Mouse (Mus musculus) limb, embryonic 12.5 days (tissue): Measurements from ENCODE around the gene Slc22a20. TPM values are rescaled to one million over a fixed set of nuclear protein-coding genes. Genes with fewer than 3 reads are reported as not detected.
A peak's percentile ranks its signal among the peaks of the same experiment; 100 is the strongest.

Experiments
- ATAC-seq: fragments of 200-750 bp; cut with Nextera tagmentation; 2 replicates; pipeline ENCODE4 v1.8.0; 2017; ENCODE audit warnings: low read depth, moderate TSS enrichment; ENCODE audit not compliant: insufficient number of reproducible peaks, insufficient read depth, low FRiP score, low TSS enrichment
- H3K27ac ChIP-seq: fragments of 300-500 bp; sonication (generic); 2 replicates; pipeline ENCODE4 v1.5.1; 2016; ENCODE audit warnings: mild to moderate bottlenecking, moderate library complexity
- H3K27me3 ChIP-seq: fragments of 300-500 bp; sonication (generic); 2 replicates; pipeline ENCODE4 v1.6.1; 2016; ENCODE audit warnings: mild to moderate bottlenecking, moderate library complexity
- H3K36me3 ChIP-seq: fragments of 300-500 bp; sonication (generic); 2 replicates; pipeline ENCODE4 v1.6.1; 2016; ENCODE audit warnings: mild to moderate bottlenecking, moderate library complexity
- H3K4me1 ChIP-seq: fragments of 300-500 bp; sonication (generic); replicated peaks from 2 replicates; pipeline ENCODE4 v1.6.1; 2016
- H3K4me2 ChIP-seq: fragments of 300-500 bp; sonication (generic); 2 replicates; pipeline ENCODE4 v1.6.1; 2016; ENCODE audit warnings: mild to moderate bottlenecking, moderate library complexity
- H3K4me3 ChIP-seq: fragments of 300-500 bp; sonication (generic); replicated peaks from 2 replicates; pipeline ENCODE4 v1.5.1; 2016; ENCODE audit warnings: mild to moderate bottlenecking
- H3K9ac ChIP-seq: fragments of 300-500 bp; sonication (generic); replicated peaks from 2 replicates; pipeline ENCODE4 v1.6.1; 2016; ENCODE audit warnings: mild to moderate bottlenecking, moderate library complexity
- H3K9me3 ChIP-seq: fragments of 300-500 bp; sonication (generic); 2 replicates; pipeline ENCODE4 v1.6.1; 2016; ENCODE audit warnings: mild to moderate bottlenecking, moderate library complexity
- WGBS: fragments of 180-500 bp; shearing (Covaris S2); methylation state at CpG from one replicate; pipeline ENCODE4 v1.1.7; 2016; 5-methylcytosine and 5-hydroxymethylcytosine counted together
- polyA plus RNA-seq: library from polyadenylated mRNA; unstranded; fragments of >200 nt; fragmentation: Nextera tagmentation; extraction: Ambion mirVana; gene quantifications from 2 replicates; pipeline ENCODE4 v1.2.1, GENCODE M21; 2016

Slc22a20 gene
- polyA plus RNA-seq, 1 experiment from 2014 or later: not detected

GRCm38 (mm10) chr19:5937095-5937835 is 48.7 kb downstream of the Slc22a20 start:
- WGBS: 81% methylated on average over 21 of the region's 21 CpGs
- ATAC-seq: no peak

GRCm38 (mm10) chr19:5935691-5936090 is 50.3 kb downstream of the Slc22a20 start:
- peaks cover 11% of the 10 kb centered on the region for H3K4me1 ChIP-seq
- H3K4me2 ChIP-seq: no peak overlapping the region
- H3K9ac ChIP-seq: peak overlapping the region; percentile 27; the same call in 1 of the 2 replicates
- no peak for ATAC-seq
- peaks cover 16% of the 10 kb centered on the region for H3K36me3 ChIP-seq
- H3K4me3 ChIP-seq: no peak overlapping the region
- H3K27ac ChIP-seq: 0 out of 2 replicates have a peak overlapping the region, but pooled peaks have one; percentile 29
- peaks cover 3% of the 10 kb centered on the region; the same call in 1 of the 2 replicates for H3K27me3 ChIP-seq
- no peaks in the 10 kb centered on the region for H3K9me3 ChIP-seq
- WGBS: 76% methylated on average over 5 of the region's 5 CpGs

More at GRCm38 (mm10) chr19:5937095-5937835, 48.7 kb downstream of the Slc22a20 start:
- Histone ChIP-seq H3K36me3 (peaks cover 30% of the 10 kb centered on the region), H3K9me3 (no peaks in the 10 kb centered on the region), H3K4me3 (no peak overlapping the region), H3K4me1 (peaks cover 11% of the 10 kb centered on the region), H3K27me3 (peaks cover 3% of the 10 kb centered on the region; the same call in 1 of the 2 replicates), H3K9ac (no peak overlapping the region), H3K4me2 (no peak overlapping the region), H3K27ac (no peak overlapping the region)

- H3K27ac ChIP-seq: 0 out of 2 replicates have a peak overlapping the region, but pooled peaks have one; percentile 29
- H3K4me1 ChIP-seq: peaks cover 11% of the 10 kb centered on the region
- H3K27me3 ChIP-seq: peaks cover 3% of the 10 kb centered on the region; the same call in 1 of the 2 replicates
- H3K4me3 ChIP-seq: no peak overlapping the region
- WGBS: 28% methylated on average over 3 of the region's 3 CpGs
- H3K9ac ChIP-seq: peak overlapping the region; percentile 27
- H3K36me3 ChIP-seq: peaks cover 12% of the 10 kb centered on the region
- no peaks in the 10 kb centered on the region for H3K9me3 ChIP-seq
- H3K4me2 ChIP-seq: no peak overlapping the region
- ATAC-seq: 0 out of 2 replicates have a peak, but pooled peaks have one; percentile 26
Measured at GRCm38 (mm10) chr19:5935266-5935665, 50.7 kb downstream of the Slc22a20 start.

GRCm38 (mm10) chr19:5929634-5930596 is 56.0 kb downstream of the Slc22a20 start:
- H3K27me3 ChIP-seq: peaks cover 11% of the 10 kb centered on the region
- no peaks in the 10 kb centered on the region for H3K36me3 ChIP-seq
- ATAC-seq: no peak
- H3K9me3 ChIP-seq: no peaks in the 10 kb centered on the region
- H3K9ac ChIP-seq: no peak overlapping the region
- no peak overlapping the region for H3K4me2 ChIP-seq
- no peak overlapping the region for H3K27ac ChIP-seq
- no peak overlapping the region for H3K4me3 ChIP-seq
- peaks cover 16% of the 10 kb centered on the region for H3K4me1 ChIP-seq
- WGBS: 74% methylated on average over 14 of the region's 14 CpGs

GRCm38 (mm10) chr19:5928546-5928945 is 57.4 kb downstream of the Slc22a20 start:
- no peak for ATAC-seq
- H3K36me3 ChIP-seq: no peaks in the 10 kb centered on the region
- 38% methylated on average over 3 of the region's 3 CpGs for WGBS
- no peak overlapping the region for H3K4me2 ChIP-seq
- H3K27me3 ChIP-seq: peaks cover 11% of the 10 kb centered on the region
- H3K9ac ChIP-seq: no peak overlapping the region; the same call in 1 of the 2 replicates
- H3K4me1 ChIP-seq: peaks cover 21% of the 10 kb centered on the region
- H3K4me3 ChIP-seq: no peak overlapping the region
- H3K27ac ChIP-seq: no peak overlapping the region
- no peaks in the 10 kb centered on the region for H3K9me3 ChIP-seq

- no peaks in the 10 kb centered on the region for H3K9me3 ChIP-seq
- H3K36me3 ChIP-seq: no peaks in the 10 kb centered on the region
- H3K4me1 ChIP-seq: peaks cover 23% of the 10 kb centered on the region
- peaks cover 11% of the 10 kb centered on the region for H3K27me3 ChIP-seq
- H3K27ac ChIP-seq: no peak overlapping the region
- H3K4me2 ChIP-seq: no peak overlapping the region
- WGBS: 53% methylated on average over 6 of the region's 6 CpGs
- H3K9ac ChIP-seq: no peak overlapping the region; the same call in 1 of the 2 replicates
- no peak for ATAC-seq
- H3K4me3 ChIP-seq: no peak overlapping the region
Measured at GRCm38 (mm10) chr19:5928104-5928503, 57.8 kb downstream of the Slc22a20 start.

GRCm38 (mm10) chr19:5927532-5927931 is 58.4 kb downstream of the Slc22a20 start:
- no peak overlapping the region for H3K27ac ChIP-seq
- H3K27me3 ChIP-seq: peaks cover 11% of the 10 kb centered on the region
- H3K9ac ChIP-seq: no peak overlapping the region
- 58% methylated on average over 8 of the region's 8 CpGs for WGBS
- no peak overlapping the region for H3K4me2 ChIP-seq
- no peak for ATAC-seq
- H3K36me3 ChIP-seq: no peaks in the 10 kb centered on the region
- peaks cover 23% of the 10 kb centered on the region for H3K4me1 ChIP-seq
- H3K4me3 ChIP-seq: no peak overlapping the region
- H3K9me3 ChIP-seq: no peaks in the 10 kb centered on the region

- H3K4me2 ChIP-seq: no peak overlapping the region
- WGBS: 74% methylated on average over 11 of the region's 11 CpGs
- no peak for ATAC-seq
- no peaks in the 10 kb centered on the region for H3K9me3 ChIP-seq
- H3K4me3 ChIP-seq: no peak overlapping the region
- H3K9ac ChIP-seq: no peak overlapping the region
- peaks cover 13% of the 10 kb centered on the region for H3K27me3 ChIP-seq
- H3K27ac ChIP-seq: no peak overlapping the region
- H3K4me1 ChIP-seq: peaks cover 23% of the 10 kb centered on the region
- H3K36me3 ChIP-seq: no peaks in the 10 kb centered on the region
Measured at GRCm38 (mm10) chr19:5927026-5927425, 58.9 kb downstream of the Slc22a20 start.

GRCm38 (mm10) chr19:5925311-5925855 is 60.6 kb downstream of the Slc22a20 start:
- Histone ChIP-seq H3K9me3 (no peaks in the 10 kb centered on the region), H3K4me1 (peaks cover 27% of the 10 kb centered on the region), H3K36me3 (no peaks in the 10 kb centered on the region), H3K9ac (no peak overlapping the region), H3K4me2 (peak overlapping the region; percentile 97), H3K4me3 (peak overlapping the region; percentile 53), H3K27ac (no peak overlapping the region), H3K27me3 (peaks cover 17% of the 10 kb centered on the region)
- ATAC-seq: no peak
- WGBS: 30% methylated on average over 11 of the region's 11 CpGs

GRCm38 (mm10) chr19:5924713-5925093 is 61.2 kb downstream of the Slc22a20 start, which contains the start of gene Cdc42ep2:
Gene Cdc42ep2, minus strand, starts transcription at chr19:5924816.
- WGBS: 1% methylated on average over 18 of the region's 18 CpGs
- peak; percentile 92 for ATAC-seq
- Histone ChIP-seq H3K27me3 (peaks cover 17% of the 10 kb centered on the region), H3K4me3 (peak within 1 kb of the TSS; percentile 53), H3K36me3 (no peaks in the 10 kb centered on the region), H3K4me2 (peak within 1 kb of the TSS; percentile 97), H3K27ac (peak within 1 kb of the TSS; percentile 74), H3K4me1 (peaks cover 22% of the 10 kb centered on the region), H3K9me3 (no peaks in the 10 kb centered on the region), H3K9ac (peak within 1 kb of the TSS; percentile 54)
